9 mouse cellular contexts compared by ENCODE assay signal in the genomic region with DNA sequence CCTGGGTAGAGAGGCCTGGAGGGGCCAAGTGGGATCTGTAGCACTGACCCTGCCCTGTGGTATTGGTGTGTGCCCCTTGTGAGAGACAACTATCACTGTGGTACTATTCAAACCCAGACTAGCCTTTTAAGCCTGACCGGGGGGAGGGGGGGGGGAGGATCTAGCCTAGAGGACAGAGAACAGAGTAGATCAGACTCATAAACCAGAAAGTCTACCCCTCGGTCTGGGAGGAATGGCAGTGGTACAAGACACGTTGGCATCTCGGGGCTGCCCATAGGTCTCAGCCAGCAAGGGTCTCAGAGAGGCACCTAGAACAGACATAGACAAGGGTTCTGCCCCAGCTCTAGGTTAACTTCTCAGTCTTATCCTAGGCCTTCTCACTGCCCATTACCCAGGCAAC. TPM values are rescaled to one million over a fixed set of nuclear protein-coding genes. Genes with fewer than 3 reads are reported as not detected.
DNase-seq lines count a peak whose midpoint lies in the region; ATAC-seq and TF ChIP-seq lines count a peak whose summit lies in the region.
"Had no signal": no experiment of that assay in that cellular context is flagged by ENCODE, and none has a peak within 500 bp of the region (broad histone marks: within the 10 kb centered on the region; RNA-seq: fewer than 3 reads in every experiment).

No protein-coding gene starts in this region.

- no peak for DNase-seq in heart, postnatal 14 days
- no peak for DNase-seq in hindbrain, embryonic 10.5 days (ENCODE audit: low spot score)
- DNase-seq in adrenal gland, postnatal 14 days, result no peak
- DNase-seq in frontal cortex, adult 2 months (ENCODE audit: extremely low spot score in 1 of 2, low spot score in 1 of 2), result no peak

- H3K4me1 ChIP-seq in heart, embryonic 14.5 days (ENCODE audit: control insufficient read depth in 2 of 2, insufficient read depth in 2 of 2, low read length in 2 of 2), result peaks cover 15 to 32% of the 10 kb centered on the region in 2 experiments
- peaks cover 6% of the 10 kb centered on the region for H3K4me1 ChIP-seq in ES-Bruce4 (ENCODE audit: control insufficient read depth, insufficient read depth, low read length)
- H3K4me1 ChIP-seq in hindbrain, embryonic 10.5 days (replicated peaks), result peaks cover 52% of the 10 kb centered on the region
- H3K4me1 ChIP-seq in midbrain, embryonic 12.5 days, result peaks cover 27% of the 10 kb centered on the region

- TF ChIP-seq EP300 in ES-Bruce4 (IDR thresholded peaks at IDR 0.05; ENCODE audit: insufficient read depth, low read depth, low read length), result no peak

- H3K4me3 ChIP-seq in heart, embryonic 14.5 days (ENCODE audit: control insufficient read depth in 1 of 2, insufficient read depth in 1 of 2, low read depth in 1 of 2, low read length in 2 of 2), result peak overlapping the region; percentile 66 to 83
- peak overlapping the region; percentile 94 for H3K4me3 ChIP-seq in ES-Bruce4 (ENCODE audit: low read depth, low read length)
- peak overlapping the region; percentile 75 for H3K4me3 ChIP-seq in hindbrain, embryonic 10.5 days
- H3K4me3 ChIP-seq in midbrain, embryonic 12.5 days, result peak overlapping the region; percentile 56

- no peak for TF ChIP-seq CTCF in ES-Bruce4 (IDR thresholded peaks at IDR 0.05; ENCODE audit: low read depth, low read length)

- H3K27ac ChIP-seq in heart, embryonic 14.5 days (replicated peaks in 1 of 2; ENCODE audit: control insufficient read depth in 1 of 2, insufficient read depth in 1 of 2, low read depth in 2 of 2, low read length in 2 of 2), result peak overlapping the region in 1 of 2 experiments; percentile 91; a peak in 2 of 4 replicates
- no peak overlapping the region for H3K27ac ChIP-seq in ES-Bruce4 (ENCODE audit: insufficient read depth, low read length)
- peak overlapping the region; percentile 95 for H3K27ac ChIP-seq in hindbrain, embryonic 10.5 days
- no peak overlapping the region for H3K27ac ChIP-seq in midbrain, embryonic 12.5 days (replicated peaks)

- ATAC-seq in heart, embryonic 14.5 days (ENCODE audit: insufficient number of reproducible peaks, insufficient read depth, low FRiP score, low read depth), result no peak
- peak; percentile 2; the same call in 1 of the 2 replicates for ATAC-seq in midbrain, embryonic 12.5 days (ENCODE audit: low FRiP score, low read depth)
- ATAC-seq in inflammation-experienced regulatory T-cells, adult 6 months, result no peak

- peak overlapping the region; percentile 90 for H3K9ac ChIP-seq in heart, embryonic 14.5 days (ENCODE audit: low read length)
- H3K9ac ChIP-seq in ES-Bruce4 (ENCODE audit: low read depth, poor library complexity, severe bottlenecking), result peak overlapping the region; percentile 40; the same call in 1 of the 2 replicates
- H3K9ac ChIP-seq in midbrain, embryonic 12.5 days (replicated peaks), result peak overlapping the region; percentile 67

- 38% methylated on average over 4 of the region's 4 CpGs for WGBS in heart, embryonic 14.5 days
- 51% methylated on average over 4 of the region's 4 CpGs for WGBS in hindbrain, embryonic 10.5 days
- 56% methylated on average over 4 of the region's 4 CpGs for WGBS in midbrain, embryonic 12.5 days

- H3K36me3 ChIP-seq in heart, embryonic 14.5 days (ENCODE audit: control insufficient read depth, insufficient read depth, low read length), result no peaks in the 10 kb centered on the region
- H3K36me3 ChIP-seq in ES-Bruce4 (ENCODE audit: control insufficient read depth, insufficient read depth, low read length, poor library complexity, severe bottlenecking), result no peaks in the 10 kb centered on the region
- H3K36me3 ChIP-seq in hindbrain, embryonic 10.5 days, result peaks cover 8% of the 10 kb centered on the region; the same call in 1 of the 2 replicates
- H3K36me3 ChIP-seq in midbrain, embryonic 12.5 days, result no peaks in the 10 kb centered on the region

- intact Hi-C loops in heart, postnatal 14 days (cut with DNase I), result loop anchor here (2.0 kb wide), 2 partner anchors 47 to 77 kb away; no protein-coding TSS in a partner anchor

- TF ChIP-seq POLR2A in ES-Bruce4 (IDR thresholded peaks at IDR 0.05; ENCODE audit: insufficient read depth, low read length), result no peak

- no peaks in the 10 kb centered on the region for H3K9me3 ChIP-seq in heart, embryonic 14.5 days (ENCODE audit: control insufficient read depth, low read length)
- H3K9me3 ChIP-seq in ES-Bruce4 (replicated peaks; ENCODE audit: control insufficient read depth, insufficient read depth, low read length, poor library complexity, severe bottlenecking), result no peaks in the 10 kb centered on the region
- H3K9me3 ChIP-seq in hindbrain, embryonic 10.5 days, result no peaks in the 10 kb centered on the region
- H3K9me3 ChIP-seq in midbrain, embryonic 12.5 days, result no peaks in the 10 kb centered on the region

- no peaks in the 10 kb centered on the region for H3K27me3 ChIP-seq in heart, embryonic 14.5 days (ENCODE audit: control insufficient read depth, insufficient read depth, low read length)
- no peaks in the 10 kb centered on the region for H3K27me3 ChIP-seq in ES-Bruce4 (ENCODE audit: control insufficient read depth, insufficient read depth, low read length, poor library complexity, severe bottlenecking)
- H3K27me3 ChIP-seq in hindbrain, embryonic 10.5 days (ENCODE audit: insufficient read depth, poor library complexity, severe bottlenecking), result 0 out of 2 replicates have a peak, but pooled peaks cover 3% of the 10 kb centered on the region
- H3K27me3 ChIP-seq in midbrain, embryonic 12.5 days, result no peaks in the 10 kb centered on the region; the same call in 1 of the 2 replicates
- H3K27me3 ChIP-seq: Patski had no signal

- peak overlapping the region; percentile 91 for H3K4me2 ChIP-seq in heart, embryonic 14.5 days (ENCODE audit: low read length)
- H3K4me2 ChIP-seq in midbrain, embryonic 12.5 days (replicated peaks), result peak overlapping the region; percentile 84

RNA-seq across cellular contexts. Expression of a gene that starts 3.3 kb away (rescaled TPM):
- polyA plus RNA-seq in heart, embryonic 14.5 days (2014; fragmentation: Nextera tagmentation; extraction: Ambion mirVana), result 22.9 and 25.1 TPM in 2 replicates
- total RNA-seq in heart, postnatal 14 days (2021), result 10 to 100 TPM; 36.2 to 38.3 TPM
- 8.0 and 9.5 TPM in 2 replicates for polyA plus RNA-seq in ES-Bruce4 (2011; ENCODE audit: insufficient read depth, insufficient read length, low read depth, missing spikeins)
- 10.3 and 11.5 TPM in 2 replicates for polyA plus RNA-seq in hindbrain, embryonic 10.5 days (2016; fragmentation: Nextera tagmentation; extraction: Ambion mirVana)
- 9.0 and 11.4 TPM in 2 replicates for polyA plus RNA-seq in midbrain, embryonic 12.5 days (2016; fragmentation: Nextera tagmentation; extraction: Ambion mirVana)
- 32.7 and 36.9 TPM in 2 replicates for total RNA-seq in adrenal gland, postnatal 14 days (2021)
- 10 to 100 TPM; 11.2 to 29.1 (median 17.9) TPM for polyA plus RNA-seq in inflammation-experienced regulatory T-cells, adult 6 months (2017; shearing (Covaris generic))
- 10.2 and 14.8 TPM in 2 replicates for polyA plus RNA-seq in frontal cortex, adult 2 months (2012; rRNA removed)

Comparison
In these comparisons a context has a peak if more than half of its experiments do, and no peak if none do; other contexts are left out.
1. H3K9ac ChIP-seq: peak in every context shown above with its lines; median percentile 90 in heart, embryonic 14.5 days; 67 in midbrain, embryonic 12.5 days; 40 in ES-Bruce4.